Mouse (Mus musculus) intestine, postnatal 0 days (tissue): ENCODE data around the gene Top1. TPM values are rescaled to one million over a fixed set of nuclear protein-coding genes. Genes with fewer than 3 reads are reported as not detected.

Source experiments
- ATAC-seq: fragments of 200-750 bp; cut with Nextera tagmentation; 2 replicates; pipeline ENCODE4 v1.8.0; 2017; ENCODE audit warnings: mild to moderate bottlenecking, moderate TSS enrichment, moderate library complexity
- H3K27ac ChIP-seq: fragments of 300-500 bp; sonication (generic); 2 replicates; pipeline ENCODE4 v1.5.1; 2014; ENCODE audit warnings: mild to moderate bottlenecking, low read depth, low read length, moderate library complexity
- H3K27me3 ChIP-seq: fragments of 300-500 bp; sonication (generic); replicated peaks from 2 replicates; pipeline ENCODE4 v1.6.1; 2014; ENCODE audit warnings: low read length, mixed read lengths; ENCODE audit not compliant: control insufficient read depth, insufficient read depth
- H3K36me3 ChIP-seq: fragments of 300-500 bp; sonication (generic); 2 replicates; pipeline ENCODE4 v1.6.1; 2014; ENCODE audit warnings: mild to moderate bottlenecking, moderate library complexity; ENCODE audit not compliant: control insufficient read depth, insufficient read depth
- H3K4me1 ChIP-seq: fragments of 300-500 bp; sonication (generic); replicated peaks from 2 replicates; pipeline ENCODE4 v1.6.1; 2014; ENCODE audit warnings: antibody characterized with exemption, low read length, mixed read lengths; ENCODE audit not compliant: control insufficient read depth, insufficient read depth
- H3K4me2 ChIP-seq: fragments of 300-500 bp; sonication (generic); replicated peaks from 2 replicates; pipeline ENCODE4 v1.6.1; 2014; ENCODE audit warnings: low read depth, mild to moderate bottlenecking, moderate library complexity
- H3K4me3 ChIP-seq: fragments of 300-500 bp; sonication (generic); 2 replicates; pipeline ENCODE4 v1.5.1; 2014; ENCODE audit warnings: low read depth, low read length
- H3K9ac ChIP-seq: fragments of 300-500 bp; sonication (generic); 2 replicates; pipeline ENCODE4 v1.6.1; 2014; ENCODE audit warnings: mild to moderate bottlenecking, low read depth, low read length
- H3K9me3 ChIP-seq: fragments of 300-500 bp; sonication (generic); 2 replicates; pipeline ENCODE4 v1.6.1; 2016; ENCODE audit warnings: mixed run types; ENCODE audit not compliant: control insufficient read depth
- CTCF ChIP-seq: sonication (generic); IDR thresholded peaks from 2 replicates; pipeline ENCODE4 v1.5.1; 2016; ENCODE audit warnings: low read depth, mild to moderate bottlenecking, control low read depth, antibody characterized with exemption, moderate library complexity
- WGBS: fragments of 180-500 bp; shearing (Covaris S2); extraction: QIAGEN DNeasy Blood & Tissue Kit; methylation state at CpG from one replicate; pipeline ENCODE4 v1.1.7; 2014; 5-methylcytosine and 5-hydroxymethylcytosine counted together
- microRNA-seq: library from miRNA; unstranded; fragments of <30 nt; microRNA quantifications from one replicate; pipeline ENCODE4, GENCODE M21; 2016
- polyA plus RNA-seq: library from polyadenylated mRNA; unstranded; fragments of >200 nt; fragmentation: Nextera tagmentation; extraction: Ambion mirVana; gene quantifications from 2 replicates; pipeline ENCODE4 v1.2.1, GENCODE M21; 2015

The Top1 gene
- polyA plus RNA-seq, 1 experiment from 2014 or later, result 32.7 TPM

- no peak overlapping the region for H3K9ac ChIP-seq
- TF ChIP-seq CTCF, result no peak
- no peak overlapping the region for H3K27ac ChIP-seq
- no peak for ATAC-seq
- H3K9me3 ChIP-seq, result no peaks in the 10 kb centered on the region
- WGBS, result 86% methylated on average over 1 of the region's 1 CpGs
- H3K4me1 ChIP-seq, result no peaks in the 10 kb centered on the region
- no peak overlapping the region for H3K4me3 ChIP-seq
- no peaks in the 10 kb centered on the region; the same call in 1 of the 2 replicates for H3K36me3 ChIP-seq
- H3K4me2 ChIP-seq, result no peak overlapping the region
- H3K27me3 ChIP-seq, result no peaks in the 10 kb centered on the region
Measured at GRCm38 (mm10) chr2:160770871-160771270, 125.2 kb downstream of the Top1 start.

GRCm38 (mm10) chr2:160771325-160772276 is 125.9 kb downstream of the Top1 start:
- no peak overlapping the region for H3K4me3 ChIP-seq
- WGBS, result 84% methylated on average over 8 of the region's 8 CpGs
- H3K36me3 ChIP-seq, result no peaks in the 10 kb centered on the region; the same call in 1 of the 2 replicates
- H3K27ac ChIP-seq, result no peak overlapping the region
- H3K27me3 ChIP-seq, result no peaks in the 10 kb centered on the region
- H3K9ac ChIP-seq, result no peak overlapping the region
- H3K4me2 ChIP-seq, result no peak overlapping the region
- TF ChIP-seq CTCF, result no peak
- no peak for ATAC-seq
- H3K9me3 ChIP-seq, result no peaks in the 10 kb centered on the region
- no peaks in the 10 kb centered on the region for H3K4me1 ChIP-seq

Small RNAs within 50 kb of the gene (microRNA-seq; reads per million reads assigned to microRNA genes)
- not detected for gene Gm23968

Other genes with a start within 250 kb of the Top1 start
- 10.9 and 13.3 TPM in 2 replicates for gene Plcg1, start 85.4 kb downstream of the Top1 start, polyA plus RNA-seq
- gene Zhx3, start 227.1 kb downstream of the Top1 start, polyA plus RNA-seq, result 3.5 and 4.4 TPM in 2 replicates
- gene Lpin3, start 234.8 kb downstream of the Top1 start, polyA plus RNA-seq, result 16.5 and 19.4 TPM in 2 replicates